Mouse (Mus musculus) induced T-regulatory cell, adult 2 months (primary cell): ENCODE data around the gene Bahcc1.

Experiments
- DNase-seq: peaks from one replicate; pipeline ENCODE4 v3.0.0-alpha.2; 2012; ENCODE audit warnings: low read depth

Gene Bahcc1

GRCm38 (mm10) chr11:120232230-120233097, at the start of gene Bahcc1:
Gene Bahcc1 (plus strand): TSS chr11:120232947.
- peak; percentile 92 for DNase-seq

- no peak for DNase-seq
Observed at GRCm38 (mm10) chr11:120183180-120183579, 49.6 kb upstream of the Bahcc1 start.

- DNase-seq = no peak
Observed at GRCm38 (mm10) chr11:120183708-120184107, 49.0 kb upstream of the Bahcc1 start.

GRCm38 (mm10) chr11:120184371-120185315, 48.1 kb upstream of the Bahcc1 start:
- DNase-seq = no peak

- no peak for DNase-seq
Observed at GRCm38 (mm10) chr11:120185316-120186141, 47.2 kb upstream of the Bahcc1 start.

GRCm38 (mm10) chr11:120186145-120186740, 46.5 kb upstream of the Bahcc1 start:
- DNase-seq = no peak

GRCm38 (mm10) chr11:120186821-120187235, 45.9 kb upstream of the Bahcc1 start:
- no peak for DNase-seq

GRCm38 (mm10) chr11:120187236-120188101, 45.3 kb upstream of the Bahcc1 start:
- DNase-seq = no peak

- DNase-seq = no peak
Observed at GRCm38 (mm10) chr11:120188102-120188480, 44.7 kb upstream of the Bahcc1 start.

- peak; percentile 54 for DNase-seq
Observed at GRCm38 (mm10) chr11:120188481-120189441, 44.0 kb upstream of the Bahcc1 start.

- peak; percentile 95 for DNase-seq
Observed at GRCm38 (mm10) chr11:120189459-120190312, 43.1 kb upstream of the Bahcc1 start.

GRCm38 (mm10) chr11:120190526-120191412, 42.0 kb upstream of the Bahcc1 start:
- peak; percentile 26 for DNase-seq

- DNase-seq = no peak
Observed at GRCm38 (mm10) chr11:120198831-120199230, 33.9 kb upstream of the Bahcc1 start.

- DNase-seq = no peak
Observed at GRCm38 (mm10) chr11:120199766-120200165, 33.0 kb upstream of the Bahcc1 start.

GRCm38 (mm10) chr11:120200621-120201020, 32.1 kb upstream of the Bahcc1 start:
- no peak for DNase-seq

GRCm38 (mm10) chr11:120204200-120204599, 28.5 kb upstream of the Bahcc1 start:
- no peak for DNase-seq

GRCm38 (mm10) chr11:120206069-120206668, 26.6 kb upstream of the Bahcc1 start:
- no peak for DNase-seq
